In genomic region chr2:148156122-148156521, GRCm38 (mm10) we compare ENCODE assay signal across 17 mouse cellular contexts.
"Had no signal": no experiment of that assay in that cellular context is flagged by ENCODE, and none has a peak within 500 bp of the region (broad histone marks: within the 10 kb centered on the region; RNA-seq: fewer than 3 reads in every experiment).

No protein-coding gene starts in this region.

- H3K4me1 ChIP-seq: neural tube, embryonic 15.5 days had no signal

- H3K4me3 ChIP-seq: limb, embryonic 13.5 days; midbrain, embryonic 10.5 days; myocyte; neural tube, embryonic 15.5 days had no signal

- DNase-seq: kidney, adult 8-10 months; kidney, postnatal 25 days; layer of hippocampus, adult 9-11 months; layer of hippocampus, postnatal 36 days; left cerebral cortex, postnatal 4 days; lung, adult 18-20 months; lung, postnatal 10 days; lung, postnatal 4 days; midbrain, embryonic 14.5 days; spleen, adult 18-20 months; thymus, adult 18-20 months; thymus, postnatal 14 days had no signal

- H3K36me3 ChIP-seq: limb, embryonic 13.5 days; midbrain, embryonic 10.5 days; neural tube, embryonic 15.5 days had no signal

- H3K9me3 ChIP-seq: limb, embryonic 13.5 days; midbrain, embryonic 10.5 days; neural tube, embryonic 15.5 days had no signal

- H3K9ac ChIP-seq: limb, embryonic 13.5 days; liver, embryonic 14.5 days; neural tube, embryonic 15.5 days had no signal

- H3K4me2 ChIP-seq: limb, embryonic 13.5 days; neural tube, embryonic 15.5 days had no signal

- H3K27me3 ChIP-seq: limb, embryonic 13.5 days; neural tube, embryonic 15.5 days had no signal

- H3K27ac ChIP-seq: limb, embryonic 13.5 days; liver, embryonic 14.5 days; midbrain, embryonic 10.5 days; neural tube, embryonic 15.5 days had no signal
